Mouse (Mus musculus): ENCODE measurements at regions not wholly inside any gene's neighbourhood (a gene's known extent, or its start where the extent isn't known, plus 50 kb on each side); places are given as distances from the start of the nearest gene placed in this dataset.

GRCm38 (mm10) chrX:98375437-98375836 is 226.9 kb downstream of the Ar start:
- peak in 1 of 2 experiments; percentile 1 for DNase-seq

- DNase-seq, result peak; percentile 75 to 81
Measured at GRCm38 (mm10) chrX:98380247-98380905, 231.8 kb downstream of the Ar start.

GRCm38 (mm10) chrX:98384017-98384416 is 235.4 kb downstream of the Ar start:
- no peak for DNase-seq

GRCm38 (mm10) chrX:98392376-98392775 is 243.8 kb downstream of the Ar start:
- DNase-seq, result no peak

GRCm38 (mm10) chrX:98409090-98409489 is 260.5 kb downstream of the Ar start:
- DNase-seq, result no peak

- no peak for DNase-seq
Measured at GRCm38 (mm10) chrX:98419437-98419836, 270.9 kb downstream of the Ar start.

- DNase-seq, result no peak
Measured at GRCm38 (mm10) chrX:98452026-98452425, 303.5 kb downstream of the Ar start.

- DNase-seq, result no peak
Measured at GRCm38 (mm10) chrX:98476473-98477254, 328.1 kb downstream of the Ar start.

All from kidney, postnatal 36 days (tissue).